ENCODE assay signal across 24 mouse cellular contexts in the genomic region with DNA sequence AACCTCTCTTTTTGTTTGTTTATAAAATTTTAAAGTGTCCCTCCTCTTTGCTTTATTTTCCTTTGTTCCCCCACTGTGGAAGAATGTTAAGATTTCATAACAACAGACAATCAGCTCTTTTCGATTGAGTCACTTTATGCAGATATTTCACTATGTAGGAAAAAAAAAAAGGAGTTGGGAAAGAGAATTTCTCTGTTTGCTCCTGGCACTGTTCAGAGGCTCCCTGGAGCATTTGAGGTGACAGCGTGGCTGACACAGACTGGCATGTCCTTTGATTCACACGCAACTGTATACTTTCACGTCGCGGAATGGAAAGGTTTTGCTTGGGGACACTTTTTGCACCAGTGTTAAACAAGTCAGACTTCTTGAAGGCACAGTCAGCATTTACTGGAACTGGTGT.
DNase-seq lines count a peak whose midpoint lies in the region; ATAC-seq and TF ChIP-seq lines count a peak whose summit lies in the region.
"Had no signal": no experiment of that assay in that cellular context is flagged by ENCODE, and none has a peak within 500 bp of the region (broad histone marks: within the 10 kb centered on the region; RNA-seq: fewer than 3 reads in every experiment).

No protein-coding gene starts in this region.

- intact Hi-C loops in heart, adult 2 months (cut with DNase I) = no loop called here

- no peaks in the 10 kb centered on the region for H3K27me3 ChIP-seq in liver, adult 2 months (ENCODE audit: control insufficient read depth, insufficient read depth, low read length)
- no peaks in the 10 kb centered on the region for H3K27me3 ChIP-seq in liver, postnatal 0 days (ENCODE audit: insufficient read depth, low read length)
- no peaks in the 10 kb centered on the region for H3K27me3 ChIP-seq in heart, embryonic 10.5 days (ENCODE audit: insufficient read depth, poor library complexity, severe bottlenecking)
- no peaks in the 10 kb centered on the region for H3K27me3 ChIP-seq in heart, adult 2 months (ENCODE audit: control insufficient read depth, insufficient read depth, low read length)
- H3K27me3 ChIP-seq: forebrain, embryonic 15.5 days; heart, embryonic 12.5 days; neural tube, embryonic 13.5 days had no signal

- H3K9me3 ChIP-seq in liver, postnatal 0 days (ENCODE audit: low read length) = no peaks in the 10 kb centered on the region
- H3K9me3 ChIP-seq in heart, embryonic 10.5 days = no peaks in the 10 kb centered on the region
- H3K9me3 ChIP-seq: forebrain, embryonic 15.5 days; heart, embryonic 12.5 days; neural tube, embryonic 13.5 days had no signal

- H3K9ac ChIP-seq in liver, adult 2 months (ENCODE audit: low read depth, low read length) = no peak overlapping the region
- no peak overlapping the region for H3K9ac ChIP-seq in liver, postnatal 0 days (replicated peaks)
- no peak overlapping the region for H3K9ac ChIP-seq in heart, adult 2 months (ENCODE audit: low read depth, low read length)
- H3K9ac ChIP-seq: forebrain, embryonic 15.5 days; heart, embryonic 12.5 days; neural tube, embryonic 13.5 days had no signal

- no peak for TF ChIP-seq POLR2A in liver, adult 2 months (IDR thresholded peaks at IDR 0.05; ENCODE audit: extremely low read depth, insufficient read depth, low read length)
- no peak for TF ChIP-seq POLR2A in brain, embryonic 14.5 days (IDR thresholded peaks at IDR 0.05; ENCODE audit: borderline replicate concordance, extremely low read depth, insufficient read depth, insufficient read length, poor library complexity, severe bottlenecking)
- TF ChIP-seq POLR2A in heart, adult 2 months (IDR thresholded peaks at IDR 0.05; ENCODE audit: insufficient read depth, low read depth, low read length) = no peak

- 0 out of 2 replicates have a peak, but pooled peaks cover 2% of the 10 kb centered on the region for H3K4me1 ChIP-seq in liver, adult 2 months (ENCODE audit: control insufficient read depth, insufficient read depth, low read length)
- H3K4me1 ChIP-seq in liver, postnatal 0 days (ENCODE audit: insufficient read depth) = no peaks in the 10 kb centered on the region
- peaks cover 9% of the 10 kb centered on the region; the same call in 1 of the 2 replicates for H3K4me1 ChIP-seq in heart, embryonic 10.5 days
- no peaks in the 10 kb centered on the region; the same call in 1 of the 2 replicates for H3K4me1 ChIP-seq in heart, adult 2 months (ENCODE audit: control insufficient read depth, insufficient read depth, low read length)
- H3K4me1 ChIP-seq: forebrain, embryonic 15.5 days; neural tube, embryonic 13.5 days had no signal

- peak; percentile 54 for DNase-seq in liver, adult 2 months (ENCODE audit: extremely low read depth, low read depth, low spot score)
- no peak for DNase-seq in liver, postnatal 0 days
- DNase-seq in NIH3T3 (ENCODE audit: low read depth) = peak; percentile 38
- DNase-seq in brain, embryonic 14.5 days (ENCODE audit: low read depth) = peak; percentile 4
- DNase-seq in lung, postnatal 14 days = peak; percentile 5
- no peak for DNase-seq in spleen, adult 18-20 months
- no peak for DNase-seq in heart, embryonic 10.5 days (ENCODE audit: low spot score)
- no peak for DNase-seq in heart, adult 2 months
- DNase-seq: cerebellum, adult 9-10 months; heart, postnatal 14 days; kidney, postnatal 4 days; layer of hippocampus, adult 9-11 months; retina, postnatal 1 day; thymus, adult 2 months; thymus, postnatal 4 days had no signal

- no peak overlapping the region for H3K4me3 ChIP-seq in liver, adult 2 months (ENCODE audit: insufficient read depth, low read depth, low read length)
- no peak overlapping the region for H3K4me3 ChIP-seq in liver, postnatal 0 days (ENCODE audit: low read depth, low read length)
- H3K4me3 ChIP-seq in heart, embryonic 10.5 days = no peak overlapping the region
- no peak overlapping the region for H3K4me3 ChIP-seq in heart, adult 2 months
- H3K4me3 ChIP-seq: forebrain, embryonic 15.5 days; heart, embryonic 12.5 days; left cerebral cortex, adult 2 months; myocyte; neural tube, embryonic 13.5 days had no signal

- no peak overlapping the region for H3K4me2 ChIP-seq in liver, postnatal 0 days (ENCODE audit: low read depth, low read length)
- H3K4me2 ChIP-seq: forebrain, embryonic 15.5 days; heart, embryonic 12.5 days; liver, embryonic 11.5 days; neural tube, embryonic 13.5 days had no signal

- no peaks in the 10 kb centered on the region for H3K36me3 ChIP-seq in liver, adult 2 months (ENCODE audit: control insufficient read depth, insufficient read depth, low read length)
- H3K36me3 ChIP-seq in liver, postnatal 0 days (replicated peaks; ENCODE audit: insufficient read depth, low read length) = no peaks in the 10 kb centered on the region
- H3K36me3 ChIP-seq in heart, embryonic 10.5 days = no peaks in the 10 kb centered on the region
- no peaks in the 10 kb centered on the region for H3K36me3 ChIP-seq in heart, adult 2 months (ENCODE audit: control insufficient read depth, insufficient read depth, low read length)
- H3K36me3 ChIP-seq: forebrain, embryonic 15.5 days; heart, embryonic 12.5 days; neural tube, embryonic 13.5 days had no signal

- ATAC-seq in liver, postnatal 0 days = no peak
- ATAC-seq: forebrain, embryonic 15.5 days; intestine, postnatal 0 days; midbrain, embryonic 16.5 days had no signal

- no peak for TF ChIP-seq CTCF in liver, adult 2 months (IDR thresholded peaks at IDR 0.05; ENCODE audit: low read depth, low read length)
- no peak for TF ChIP-seq CTCF in liver, postnatal 0 days (IDR thresholded peaks at IDR 0.05; ENCODE audit: low read depth)
- no peak for TF ChIP-seq CTCF in brain, embryonic 14.5 days (IDR thresholded peaks at IDR 0.05; ENCODE audit: borderline replicate concordance, extremely low read depth, insufficient read depth, insufficient read length)
- no peak for TF ChIP-seq CTCF in heart, adult 2 months (IDR thresholded peaks at IDR 0.05)

- TF ChIP-seq EP300 in liver, postnatal 0 days (IDR thresholded peaks at IDR 0.05; ENCODE audit: low read depth) = no peak
- TF ChIP-seq EP300 in heart, adult 2 months (IDR thresholded peaks at IDR 0.05; ENCODE audit: insufficient read depth, low read depth, low read length) = no peak

- no peak overlapping the region for H3K27ac ChIP-seq in liver, adult 2 months (replicated peaks; ENCODE audit: insufficient read depth, low read depth, low read length)
- H3K27ac ChIP-seq in liver, postnatal 0 days (ENCODE audit: low read depth) = no peak overlapping the region
- H3K27ac ChIP-seq in heart, embryonic 10.5 days = no peak overlapping the region
- H3K27ac ChIP-seq in heart, adult 2 months = no peak overlapping the region
- H3K27ac ChIP-seq: forebrain, embryonic 15.5 days; left cerebral cortex, adult 2 months; neural tube, embryonic 13.5 days; stomach, postnatal 0 days had no signal

- 31% methylated on average over 6 of the region's 6 CpGs for WGBS in liver, adult 2 months
- 71% methylated on average over 6 of the region's 6 CpGs for WGBS in liver, postnatal 0 days (ENCODE audit: insufficient replicate concordance)
- 68% methylated on average over 6 of the region's 6 CpGs for WGBS in heart, embryonic 10.5 days
- 47% methylated on average over 6 of the region's 6 CpGs for whole genome bisulfite sequencing in heart, adult 2 months

- H3K79me2 ChIP-seq in liver, adult 2 months (ENCODE audit: control insufficient read depth, insufficient read depth, low read length) = no peaks in the 10 kb centered on the region
- no peaks in the 10 kb centered on the region for H3K79me2 ChIP-seq in heart, adult 2 months (replicated peaks; ENCODE audit: control insufficient read depth, insufficient read depth, low read length)

Comparison
In these comparisons a context has a peak if more than half of its experiments do, and no peak if none do; other contexts are left out.
1. DNase-seq: peak in liver, adult 2 months (single experiment), NIH3T3 (single experiment), brain, embryonic 14.5 days (single experiment) and lung, postnatal 14 days (single experiment); none in liver, postnatal 0 days (single experiment), spleen, adult 18-20 months (0 of 2), heart, embryonic 10.5 days (single experiment) and heart, adult 2 months (0 of 2).